Mouse (Mus musculus) spleen, adult 2 months (tissue): ENCODE measurements at regions not wholly inside any gene's neighbourhood (a gene's known extent, or its start where the extent isn't known, plus 50 kb on each side); places are given as distances from the start of the nearest gene placed in this dataset.

Experiments used
- DNase-seq, 2 experiments: peaks; one replicate each; pipeline versions ENCODE4 v3.0.0 to v3.0.0-alpha.2; 2012 to 2021; ENCODE audit warnings: low spot score in 2 of 2, low read depth in 1 of 2
- H3K27ac ChIP-seq: fragments of 200-500 bp; 2 replicates; pipeline ENCODE4 v1.5.1; 2012; ENCODE audit warnings: low read length, inconsistent platforms; ENCODE audit not compliant: insufficient read depth
- H3K27me3 ChIP-seq: fragments of 200-500 bp; 2 replicates; pipeline ENCODE4 v1.6.1; 2012; ENCODE audit warnings: mild to moderate bottlenecking, moderate library complexity, low read length, inconsistent platforms; ENCODE audit not compliant: control insufficient read depth, insufficient read depth
- H3K36me3 ChIP-seq: fragments of 200-500 bp; 2 replicates; pipeline ENCODE4 v1.6.1; 2012; ENCODE audit warnings: mild to moderate bottlenecking, low read length, inconsistent platforms; ENCODE audit not compliant: control insufficient read depth, insufficient read depth
- H3K4me1 ChIP-seq: fragments of 200-500 bp; 2 replicates; pipeline ENCODE4 v1.6.1; 2011; ENCODE audit warnings: inconsistent platforms; ENCODE audit not compliant: control insufficient read depth, insufficient read depth, insufficient read length
- H3K4me3 ChIP-seq: fragments of 200-500 bp; 2 replicates; pipeline ENCODE4 v1.5.1; 2011; ENCODE audit warnings: mild to moderate bottlenecking, inconsistent platforms; ENCODE audit not compliant: insufficient read depth, insufficient read length; ENCODE audit errors: extremely low read depth
- CTCF ChIP-seq: fragments of 200-500 bp; IDR thresholded peaks from 2 replicates; pipeline ENCODE4 v1.5.1; 2011; ENCODE audit warnings: mild to moderate bottlenecking, inconsistent platforms; ENCODE audit not compliant: insufficient read depth, insufficient read length, insufficient replicate concordance; ENCODE audit errors: extremely low read depth
- POLR2A ChIP-seq: fragments of 200-500 bp; IDR thresholded peaks from 2 replicates; pipeline ENCODE4 v1.6.1; 2011; ENCODE audit warnings: low read depth, low read length, inconsistent platforms
- WGBS: fragments of 180-500 bp; shearing (Covaris S2); methylation state at CpG from one replicate; pipeline ENCODE4 v1.1.7; 2018; 5-methylcytosine and 5-hydroxymethylcytosine counted together

DNA sequence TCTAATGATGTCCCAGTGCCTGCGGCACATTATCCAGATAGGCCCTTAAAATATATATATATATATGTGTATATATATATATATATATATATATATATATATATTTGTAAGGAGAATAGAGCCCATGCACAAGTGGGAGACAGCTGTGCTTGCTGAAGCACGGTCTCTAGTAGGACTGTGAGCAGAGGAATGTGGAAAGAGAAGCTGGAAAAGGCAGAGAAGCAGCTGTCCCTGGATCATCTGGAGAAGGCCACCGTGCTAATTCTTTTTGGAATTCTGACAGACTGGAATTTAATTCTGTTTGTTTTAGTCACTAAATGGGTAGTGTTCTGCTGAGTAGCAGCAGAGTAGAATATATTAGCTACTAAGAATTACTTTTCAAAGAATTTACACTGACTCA, 370.4 kb upstream of the Tle4 start:
- WGBS, result 82% methylated on average over 3 of the region's 3 CpGs
- H3K36me3 ChIP-seq, result no peaks in the 10 kb centered on the region
- no peak for TF ChIP-seq POLR2A
- no peak for TF ChIP-seq CTCF
- no peak overlapping the region for H3K4me3 ChIP-seq
- DNase-seq, result no peak
- H3K27me3 ChIP-seq, result no peaks in the 10 kb centered on the region
- H3K4me1 ChIP-seq, result no peaks in the 10 kb centered on the region
- no peak overlapping the region for H3K27ac ChIP-seq

DNA sequence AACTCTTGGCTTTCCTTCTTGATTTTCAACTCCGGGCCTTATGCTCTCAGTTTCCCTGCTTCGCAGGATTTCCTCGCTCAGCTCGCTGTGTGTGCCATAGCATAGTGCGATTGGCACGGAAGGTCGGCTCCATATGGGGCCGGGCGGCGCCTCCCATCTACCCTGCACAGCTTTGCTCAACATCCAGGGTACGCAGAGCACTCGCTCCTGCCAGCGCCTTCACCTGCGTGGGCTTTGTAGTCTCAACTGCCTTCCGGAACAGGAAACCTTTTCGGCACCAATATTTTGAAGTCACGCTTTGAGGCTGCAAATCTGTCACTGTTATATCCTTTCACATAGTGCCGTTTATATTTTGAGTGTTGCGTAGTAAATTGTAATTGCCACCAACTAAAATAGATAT, 359.9 kb upstream of the Tle4 start:
- TF ChIP-seq POLR2A, result no peak
- TF ChIP-seq CTCF, result no peak

DNA sequence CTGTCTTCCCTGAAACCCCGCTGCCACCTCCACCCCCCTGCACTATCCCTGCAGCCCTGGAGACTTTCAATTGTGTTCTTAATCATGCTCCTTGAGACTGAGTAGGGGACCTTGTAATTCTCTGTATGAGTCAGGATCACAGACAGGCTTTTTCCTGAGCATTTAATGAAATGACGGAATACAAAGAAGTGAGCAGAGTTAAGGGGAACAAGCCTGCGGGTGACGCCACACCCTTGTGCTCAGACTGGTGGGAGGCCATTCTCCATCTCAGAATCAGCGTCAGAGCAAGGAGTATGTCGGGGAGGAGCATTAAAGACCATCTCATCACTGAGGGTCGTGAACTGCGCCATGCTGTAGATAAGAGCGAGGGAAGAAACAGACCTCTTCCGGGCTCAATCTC, 359.3 kb upstream of the Tle4 start:
- no peak overlapping the region for H3K27ac ChIP-seq
- no peak overlapping the region for H3K4me3 ChIP-seq
- no peak for TF ChIP-seq CTCF
- no peak for DNase-seq
- WGBS, result 79% methylated on average over 10 of the region's 10 CpGs
- H3K36me3 ChIP-seq, result no peaks in the 10 kb centered on the region
- H3K4me1 ChIP-seq, result no peaks in the 10 kb centered on the region
- no peaks in the 10 kb centered on the region for H3K27me3 ChIP-seq

More for the DNA sequence above, 359.9 kb upstream of the Tle4 start:
- no peak for DNase-seq
- Histone ChIP-seq H3K27ac (no peak overlapping the region), H3K27me3 (no peaks in the 10 kb centered on the region), H3K4me3 (no peak overlapping the region), H3K36me3 (no peaks in the 10 kb centered on the region), H3K4me1 (no peaks in the 10 kb centered on the region)
- WGBS, result 93% methylated on average over 19 of the region's 19 CpGs

DNA sequence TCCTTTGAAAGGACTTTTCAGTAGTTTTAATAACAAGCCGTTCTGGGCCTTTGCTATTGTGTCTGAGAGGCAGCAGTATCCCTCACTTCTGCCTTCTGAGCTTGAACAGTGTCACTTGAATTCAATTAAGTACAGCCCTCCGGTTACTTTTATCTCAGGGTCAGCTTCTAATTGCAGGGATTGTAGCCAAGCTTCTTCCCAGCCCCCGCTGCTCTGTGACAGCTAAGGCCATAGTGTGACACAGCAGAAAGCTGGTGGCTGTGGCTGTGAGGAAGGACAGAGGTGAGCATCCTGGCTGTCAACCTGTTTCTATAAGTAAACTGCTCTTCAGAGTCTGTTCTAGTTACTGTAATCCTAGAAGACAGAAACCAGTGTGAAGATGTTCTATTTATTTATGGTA, 358.5 kb upstream of the Tle4 start:
- H3K27me3 ChIP-seq, result no peaks in the 10 kb centered on the region
- WGBS, result 43% methylated on average over 3 of the region's 3 CpGs
- no peak for TF ChIP-seq CTCF
- TF ChIP-seq POLR2A, result no peak
- no peak overlapping the region for H3K4me3 ChIP-seq
- no peaks in the 10 kb centered on the region for H3K36me3 ChIP-seq
- no peak for DNase-seq
- no peak overlapping the region for H3K27ac ChIP-seq
- H3K4me1 ChIP-seq, result no peaks in the 10 kb centered on the region

DNA sequence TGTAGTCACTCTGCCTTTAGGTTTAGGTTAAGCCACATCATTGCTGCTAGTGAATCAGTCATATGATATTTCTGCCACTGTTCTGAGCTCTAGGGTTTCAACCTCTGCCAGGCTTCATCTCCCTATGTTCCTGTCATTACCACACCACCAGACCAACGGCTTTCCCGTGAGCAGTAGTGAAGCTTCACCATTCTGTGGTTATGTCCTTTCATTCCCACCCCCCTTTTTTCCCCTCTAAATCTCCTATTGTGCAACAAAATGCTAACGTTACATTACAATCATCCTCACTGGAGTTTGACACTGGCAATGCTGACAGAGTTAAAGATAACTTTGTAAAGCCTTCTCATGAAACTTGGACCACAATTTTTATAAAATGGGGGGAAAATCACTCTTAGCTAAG, 358.1 kb upstream of the Tle4 start:
- TF ChIP-seq POLR2A (no peak), CTCF (no peak)
- Histone ChIP-seq H3K27ac (no peak overlapping the region), H3K27me3 (no peaks in the 10 kb centered on the region), H3K4me3 (no peak overlapping the region), H3K4me1 (no peaks in the 10 kb centered on the region), H3K36me3 (no peaks in the 10 kb centered on the region)
- 58% methylated on average over 3 of the region's 3 CpGs for WGBS
- DNase-seq, result no peak

DNA sequence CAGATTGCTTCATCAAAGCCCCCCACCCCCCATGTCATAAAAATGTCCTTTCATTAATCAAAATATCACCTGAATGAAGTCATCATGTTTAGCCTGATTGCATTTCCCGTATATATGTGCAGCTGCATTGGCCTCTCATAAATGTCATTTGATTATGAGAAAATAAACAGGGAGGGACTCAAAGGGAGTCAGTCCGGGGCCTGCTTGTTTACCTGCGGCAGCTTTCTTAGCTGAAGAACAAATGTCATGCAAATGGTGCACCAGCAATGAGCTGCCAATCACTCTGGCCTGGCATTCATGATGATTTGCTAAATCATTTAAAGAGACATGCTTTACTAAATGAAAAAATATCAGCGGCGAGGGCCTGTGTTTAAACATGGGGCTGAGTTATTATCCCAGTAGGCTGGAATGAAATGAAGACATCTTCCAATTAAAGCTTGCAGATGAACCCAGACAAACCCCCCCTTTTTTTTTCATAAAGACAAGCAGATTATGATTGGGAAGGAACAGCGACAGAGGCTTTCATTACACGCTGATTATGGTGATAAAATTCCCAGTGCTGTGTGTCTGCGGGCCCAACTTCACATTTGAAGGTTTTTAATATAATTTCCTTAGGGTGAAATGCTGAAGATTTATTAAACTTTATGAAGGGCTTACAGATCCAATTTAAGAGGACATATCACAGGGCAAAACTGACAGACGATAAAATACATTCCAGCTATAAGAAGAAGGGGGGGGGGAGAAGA, 342.5 kb upstream of the Tle4 start:
- WGBS, result 89% methylated on average over 9 of the region's 9 CpGs
- H3K4me1 ChIP-seq, result no peaks in the 10 kb centered on the region
- no peak overlapping the region for H3K27ac ChIP-seq
- H3K36me3 ChIP-seq, result no peaks in the 10 kb centered on the region
- no peaks in the 10 kb centered on the region for H3K27me3 ChIP-seq
- H3K4me3 ChIP-seq, result no peak overlapping the region
- TF ChIP-seq CTCF (no peak), POLR2A (no peak)
- DNase-seq, result no peak

DNA sequence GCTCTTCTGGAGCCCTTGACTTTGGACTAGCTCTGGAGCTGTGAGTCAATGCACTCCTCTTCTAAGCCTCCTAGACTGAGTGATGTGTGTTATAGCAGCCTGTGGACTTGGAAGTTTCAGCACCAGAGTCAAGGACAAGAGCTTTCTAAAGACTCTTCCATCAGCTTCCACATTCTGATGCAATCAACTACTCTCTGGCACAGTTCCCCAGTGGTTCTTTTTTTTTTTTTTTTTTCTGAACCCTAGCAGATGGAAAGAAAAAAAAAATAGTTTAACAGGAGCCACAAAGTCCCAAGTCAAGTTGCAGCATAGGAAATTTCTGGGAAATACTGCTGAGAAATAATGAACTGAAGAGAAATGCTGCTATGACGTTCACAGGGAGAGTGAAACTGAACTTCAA, 324.4 kb upstream of the Tle4 start:
- no peaks in the 10 kb centered on the region for H3K36me3 ChIP-seq
- TF ChIP-seq CTCF (no peak), POLR2A (no peak)
- WGBS, result 80% methylated on average over 1 of the region's 1 CpGs

More for the DNA sequence above, 324.4 kb upstream of the Tle4 start:
- Histone ChIP-seq H3K4me3 (no peak overlapping the region), H3K27me3 (no peaks in the 10 kb centered on the region), H3K4me1 (no peaks in the 10 kb centered on the region), H3K27ac (no peak overlapping the region)
- DNase-seq, result no peak
